Mouse (Mus musculus): ENCODE measurements at regions not wholly inside any gene's neighbourhood (a gene's known extent, or its start where the extent isn't known, plus 50 kb on each side); places are given as distances from the start of the nearest gene placed in this dataset.

GRCm38 (mm10) chr12:78094471-78094870, 99.6 kb upstream of the Gm6657 start:
- DNase-seq (ENCODE audit: extremely low read depth, low read depth, low spot score) = no peak

GRCm38 (mm10) chr12:78095352-78095751, 98.7 kb upstream of the Gm6657 start:
- no peak for DNase-seq (ENCODE audit: extremely low read depth, low read depth, low spot score)

DNA sequence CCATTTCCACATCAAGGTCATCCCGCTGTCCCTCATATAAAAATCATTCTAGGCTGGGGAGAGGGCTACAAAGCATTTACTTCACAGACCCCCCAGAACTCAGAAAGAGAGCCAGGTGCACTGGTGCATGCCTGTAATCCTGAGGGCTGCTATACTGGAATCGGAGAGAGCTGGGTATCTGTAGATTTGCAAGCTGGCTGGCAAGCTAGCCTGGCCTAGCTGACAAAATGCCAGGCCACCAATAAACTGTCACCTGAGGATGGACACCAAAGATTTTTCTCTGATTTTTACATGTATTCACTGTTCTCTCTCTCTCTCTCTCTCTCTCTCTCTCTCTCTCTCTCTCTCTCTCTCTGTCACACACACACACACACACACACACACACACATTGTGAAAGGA, 98.1 kb upstream of the Gm6657 start:
- DNase-seq (ENCODE audit: extremely low read depth, low read depth, low spot score) = no peak

GRCm38 (mm10) chr12:78097119-78097518, 96.9 kb upstream of the Gm6657 start:
- DNase-seq (ENCODE audit: extremely low read depth, low read depth, low spot score) = no peak

- DNase-seq (ENCODE audit: extremely low read depth, low read depth, low spot score) = no peak
Observed at GRCm38 (mm10) chr12:78097692-78098091, 96.3 kb upstream of the Gm6657 start.

GRCm38 (mm10) chr12:78098765-78099194, 95.3 kb upstream of the Gm6657 start:
- no peak for DNase-seq (ENCODE audit: extremely low read depth, low read depth, low spot score)

GRCm38 (mm10) chr12:78099761-78100160, 94.3 kb upstream of the Gm6657 start:
- no peak for DNase-seq (ENCODE audit: extremely low read depth, low read depth, low spot score)

DNA sequence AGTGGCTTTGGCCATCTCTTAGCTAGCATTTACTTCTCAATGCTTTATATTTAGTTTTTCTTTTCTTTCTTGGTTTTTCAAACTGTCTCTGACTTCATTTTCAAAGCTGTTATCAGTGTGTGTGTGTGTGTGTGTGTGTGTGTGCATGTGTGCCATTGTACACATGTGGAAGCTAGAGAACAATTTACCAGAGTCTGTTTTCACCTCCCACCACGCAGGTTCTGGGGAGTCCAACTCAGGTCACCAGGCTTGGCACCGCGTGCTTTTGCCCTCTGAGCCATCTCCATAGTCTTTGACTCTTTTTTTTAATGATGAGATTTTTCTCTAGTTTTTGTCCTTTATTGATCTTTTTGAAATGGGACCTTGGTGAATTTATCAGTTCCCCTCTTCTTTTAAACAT, 93.3 kb upstream of the Gm6657 start:
- no peak for DNase-seq (ENCODE audit: extremely low read depth, low read depth, low spot score)

DNA sequence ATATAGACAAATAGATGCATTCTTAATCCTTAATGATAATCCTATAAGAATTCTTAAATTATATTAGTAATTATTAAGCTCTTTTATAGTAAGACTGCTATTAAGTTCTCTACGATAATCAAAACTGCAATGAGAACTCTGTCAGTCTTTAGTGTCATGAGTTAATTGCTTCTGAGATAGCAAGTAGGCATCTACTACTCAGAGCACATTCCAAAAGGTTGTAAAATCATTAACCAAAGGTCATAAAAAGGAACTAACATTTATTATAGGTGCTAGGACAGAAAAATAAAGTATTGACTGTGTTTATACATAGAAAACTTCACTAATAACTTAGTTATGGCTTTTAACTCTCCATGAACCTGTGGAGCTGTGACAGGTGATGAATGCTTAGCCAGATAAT, 84.1 kb upstream of the Gm6657 start:
- no peak for DNase-seq (ENCODE audit: extremely low read depth, low read depth, low spot score)

DNA sequence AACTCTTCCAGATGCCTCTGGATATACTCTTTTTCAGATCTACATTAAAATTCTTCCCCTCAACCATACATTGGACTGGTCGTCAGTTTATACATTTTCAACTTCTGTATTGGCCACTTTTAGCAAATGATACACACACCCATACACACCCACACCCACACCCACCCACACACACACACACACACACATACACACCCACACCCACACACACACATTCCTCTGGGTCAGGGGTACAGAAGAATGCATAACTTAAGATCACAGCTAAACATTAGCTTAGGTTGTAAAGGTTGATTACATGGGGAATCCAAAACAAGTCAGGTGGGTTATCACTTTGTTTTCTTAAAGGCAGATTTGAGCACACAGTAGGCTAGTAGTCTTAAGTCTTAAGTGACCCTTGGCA, 75.9 kb upstream of the Gm6657 start:
- no peak for DNase-seq (ENCODE audit: extremely low read depth, low read depth, low spot score)

DNA sequence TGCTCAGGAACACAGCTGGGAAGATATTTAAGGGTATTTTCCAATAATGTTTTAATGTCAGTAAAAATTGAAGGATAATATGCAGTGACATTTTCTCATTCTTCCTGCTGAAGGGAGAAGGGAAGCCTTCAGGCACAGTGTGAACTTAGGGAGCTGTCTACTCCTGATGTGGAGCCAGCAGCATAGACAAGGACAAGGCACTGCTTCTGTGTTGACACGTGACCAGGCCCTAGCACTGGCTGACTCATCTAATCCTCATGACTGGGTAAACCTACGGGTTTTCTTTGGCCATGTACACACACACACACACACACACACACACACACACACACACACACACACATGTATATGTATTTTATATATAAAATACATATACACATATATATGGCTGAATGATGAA, 74.8 kb upstream of the Gm6657 start:
- peak; percentile 19 for DNase-seq (ENCODE audit: extremely low read depth, low read depth, low spot score)

- DNase-seq (ENCODE audit: extremely low read depth, low read depth, low spot score) = peak; percentile 19
Observed at GRCm38 (mm10) chr12:78119855-78120254, 74.2 kb upstream of the Gm6657 start.

DNA sequence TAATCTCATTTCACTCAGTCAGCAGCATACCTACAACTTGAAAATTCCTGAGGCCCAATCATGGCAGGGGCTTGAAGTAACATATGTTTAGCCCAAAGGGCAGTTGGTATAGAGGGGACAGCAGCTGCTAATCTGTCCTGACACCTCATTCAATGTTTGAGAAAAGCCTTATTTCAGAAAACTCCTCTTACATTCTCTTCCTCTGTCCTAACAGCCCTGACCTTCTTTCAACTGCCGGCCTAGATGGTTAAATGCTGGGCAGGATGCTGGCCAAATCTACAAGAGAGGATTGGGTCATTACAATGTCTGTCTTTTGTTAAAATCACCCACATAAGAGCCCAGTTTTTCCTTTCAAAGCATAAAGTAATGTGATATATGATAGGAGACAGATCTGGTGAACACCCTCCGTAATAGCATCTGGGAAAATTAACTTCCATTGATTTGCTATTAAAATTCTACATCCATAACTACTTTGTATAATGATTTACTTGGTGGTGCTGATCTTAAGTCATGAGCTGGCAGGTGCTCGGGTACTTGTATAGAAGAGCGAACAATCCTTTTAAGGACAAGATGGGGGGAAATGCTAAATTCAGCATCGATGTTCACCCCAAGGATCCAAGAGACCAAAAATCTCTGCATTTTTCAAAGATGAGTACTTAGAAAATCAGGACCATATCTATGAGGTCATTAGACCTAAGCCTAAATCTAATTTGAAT, 64.8 kb upstream of the Gm6657 start:
- DNase-seq (ENCODE audit: extremely low read depth, low read depth, low spot score) = no peak

- no peak for DNase-seq (ENCODE audit: extremely low read depth, low read depth, low spot score)
Observed at GRCm38 (mm10) chr12:78132016-78132797, 61.8 kb upstream of the Gm6657 start.

GRCm38 (mm10) chr12:78133341-78133740, 60.7 kb upstream of the Gm6657 start:
- no peak for DNase-seq (ENCODE audit: extremely low read depth, low read depth, low spot score)

DNA sequence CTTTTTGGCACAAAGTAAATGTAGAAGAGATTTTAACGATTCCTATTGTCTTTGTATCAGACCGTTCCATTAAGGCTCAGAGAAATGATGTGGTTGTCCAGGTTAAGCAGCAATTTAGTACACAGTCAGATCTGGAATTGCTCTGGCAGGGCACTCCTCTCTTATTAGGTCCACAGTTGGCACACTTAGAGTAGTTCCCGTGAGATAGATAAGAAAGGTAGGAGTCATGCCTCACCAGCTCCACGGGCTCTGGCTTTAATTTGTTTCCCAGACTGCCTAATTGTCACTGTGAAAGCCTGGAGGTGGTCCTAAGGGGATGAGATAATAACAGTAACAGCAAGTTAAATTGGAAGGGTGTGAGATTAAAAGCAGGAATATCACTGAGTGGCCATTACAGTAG, 60.1 kb upstream of the Gm6657 start:
- no peak for DNase-seq (ENCODE audit: extremely low read depth, low read depth, low spot score)

DNA sequence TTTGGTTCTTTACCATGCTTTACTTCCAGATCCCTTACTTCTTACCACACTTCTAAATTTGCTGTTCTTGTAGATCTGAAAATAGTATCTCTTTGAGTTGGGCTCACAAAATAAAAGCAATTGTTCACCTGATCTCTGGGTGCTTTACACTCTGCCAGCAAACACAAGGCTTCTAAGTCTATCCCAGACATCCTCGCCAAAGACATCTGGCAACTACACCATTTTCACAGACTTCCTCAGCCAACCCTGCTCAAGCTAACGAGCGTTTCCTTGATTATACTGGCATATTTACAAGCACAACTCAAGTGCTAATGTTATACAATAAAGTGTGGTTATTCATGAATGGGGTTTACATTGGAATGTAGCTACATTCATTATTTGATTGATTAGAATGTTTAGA, 56.8 kb upstream of the Gm6657 start:
- peak; percentile 46 for DNase-seq (ENCODE audit: extremely low read depth, low read depth, low spot score)

DNA sequence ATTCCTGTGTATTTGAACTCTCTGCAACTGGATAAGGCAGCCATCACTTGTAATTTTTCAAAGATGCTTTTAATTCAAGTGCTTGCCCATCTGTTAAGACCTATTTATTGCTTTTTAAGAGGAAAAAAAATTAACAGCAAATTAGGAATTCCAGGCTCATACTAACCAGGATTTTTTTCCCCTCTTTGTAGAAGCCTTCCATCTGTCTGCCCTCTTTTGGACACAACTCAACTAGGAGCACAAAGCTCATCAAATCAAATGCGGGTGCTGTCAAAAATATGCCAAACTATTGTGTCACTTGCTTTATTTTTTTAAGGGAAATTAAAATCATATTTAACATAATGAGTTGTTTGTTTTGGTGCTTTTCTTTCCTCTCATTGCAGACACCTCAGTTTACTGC, 55.6 kb upstream of the Gm6657 start:
- DNase-seq (ENCODE audit: extremely low read depth, low read depth, low spot score) = no peak
